Mouse (Mus musculus) MEL (cell line): ENCODE measurements around the gene Adgrf2.

ENCODE experiments used
- CTCF ChIP-seq, 3 experiments: IDR thresholded peaks in 2 of 3; conservative IDR thresholded peaks in 1 of 3; 2 replicates each; pipeline ENCODE4 v1.5.1; 2011 to 2012; ENCODE audit warnings: low read length in 3 of 3, low read depth in 2 of 3, mild to moderate bottlenecking in 2 of 3, improper control_type of control experiment in 1 of 3, inconsistent platforms in 1 of 3, mixed read lengths in 1 of 3, moderate library complexity in 1 of 3; ENCODE audit not compliant: control insufficient read depth in 1 of 3, insufficient read depth in 1 of 3, poor library complexity in 1 of 3, severe bottlenecking in 1 of 3
- ELF1 ChIP-seq: IDR thresholded peaks from 2 replicates; pipeline ENCODE4 v1.6.1; 2014; ENCODE audit warnings: low read depth, mild to moderate bottlenecking, inconsistent platforms, low read length, improper control_type of control experiment, moderate library complexity
- EP300 ChIP-seq, 2 experiments: IDR thresholded peaks; 2 replicates each; pipeline ENCODE4 v1.6.1; 2011; ENCODE audit warnings: improper control_type of control experiment in 2 of 2, low read length in 2 of 2, low read depth in 1 of 2, mild to moderate bottlenecking in 1 of 2
- GATA1 ChIP-seq: IDR thresholded peaks from 2 replicates; pipeline ENCODE4 v1.6.1; 2011; ENCODE audit warnings: low read depth, low read length, improper control_type of control experiment
- HCFC1 ChIP-seq: IDR thresholded peaks from 2 replicates; pipeline ENCODE4 v1.6.1; 2012; ENCODE audit warnings: low read depth, mild to moderate bottlenecking, inconsistent platforms, low read length, improper control_type of control experiment, moderate library complexity
- KAT2A ChIP-seq: conservative IDR thresholded peaks from 2 replicates; pipeline ENCODE4 v1.6.1; 2012; ENCODE audit warnings: low read depth, low read length, improper control_type of control experiment, inconsistent platforms
- MAZ ChIP-seq: IDR thresholded peaks from 2 replicates; pipeline ENCODE4 v1.6.1; 2012; ENCODE audit warnings: low read depth, mild to moderate bottlenecking, inconsistent platforms, low read length, improper control_type of control experiment
- MEF2A ChIP-seq: IDR thresholded peaks from 2 replicates; pipeline ENCODE4 v1.6.1; 2014; ENCODE audit warnings: low read depth, mild to moderate bottlenecking, inconsistent platforms, low read length, improper control_type of control experiment; ENCODE audit not compliant: poor library complexity, insufficient replicate concordance, severe bottlenecking; ENCODE audit errors: extremely low read depth
- MYC ChIP-seq: IDR thresholded peaks from 2 replicates; pipeline ENCODE4 v1.6.1; 2011; ENCODE audit warnings: low read depth, mild to moderate bottlenecking, low read length, improper control_type of control experiment, moderate library complexity
- POLR2A ChIP-seq, 2 experiments: IDR thresholded peaks; 2 replicates each; pipeline ENCODE4 v1.6.1; 2011 to 2012; ENCODE audit warnings: low read length in 2 of 2, mild to moderate bottlenecking in 2 of 2, control low read depth in 1 of 2, improper control_type of control experiment in 1 of 2, low read depth in 1 of 2, moderate library complexity in 1 of 2; ENCODE audit not compliant: control insufficient read depth in 1 of 2, insufficient read depth in 1 of 2, poor library complexity in 1 of 2
- POLR2AphosphoS2 ChIP-seq: IDR thresholded peaks from 2 replicates; pipeline ENCODE4 v1.6.1; 2011; ENCODE audit warnings: low read length, improper control_type of control experiment
- TCF12 ChIP-seq: IDR thresholded peaks from 2 replicates; pipeline ENCODE4 v1.6.1; 2014; ENCODE audit warnings: low read depth, mild to moderate bottlenecking, inconsistent platforms, low read length, improper control_type of control experiment, moderate library complexity
- ZMIZ1 ChIP-seq: IDR thresholded peaks from 2 replicates; pipeline ENCODE4 v1.6.1; 2012; ENCODE audit warnings: low read depth, mild to moderate bottlenecking, inconsistent platforms, low read length, improper control_type of control experiment, moderate library complexity

DNA sequence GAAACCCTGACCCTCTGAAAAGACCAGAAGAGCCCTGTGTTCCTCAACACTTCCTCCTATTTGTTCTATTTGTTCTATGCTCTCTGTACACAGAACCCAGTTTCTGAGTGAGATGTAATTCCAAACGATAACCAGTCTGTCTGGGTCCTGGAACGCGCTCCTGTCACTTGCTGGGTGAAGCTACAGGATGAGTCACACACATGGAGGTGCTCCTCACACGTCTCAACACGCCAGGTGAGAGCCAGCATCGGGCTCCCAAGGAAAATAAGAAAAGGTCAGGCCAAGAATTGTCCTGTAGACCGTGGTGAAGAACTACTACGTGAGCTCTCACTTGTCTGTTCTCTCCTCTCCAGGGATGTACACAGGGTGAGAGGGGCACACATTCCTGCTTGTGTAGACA, 51.4 kb downstream of the Adgrf2 start:
- TF ChIP-seq ZMIZ1 (no peak), GATA1 (no peak), HCFC1 (no peak), TCF12 (no peak), EP300 (IDR thresholded peaks at IDR 0.05; ENCODE audit: low read depth in 1 of 2, low read length in 2 of 2) (no peak), POLR2AphosphoS2 (no peak), CTCF (IDR thresholded peaks at IDR 0.05 in 2 of 3, conservative IDR thresholded peaks at IDR 0.05 in 1 of 3; ENCODE audit: control insufficient read depth in 1 of 3, insufficient read depth in 1 of 3, low read depth in 2 of 3, low read length in 3 of 3, poor library complexity in 1 of 3, severe bottlenecking in 1 of 3) (no peak), POLR2A (IDR thresholded peaks at IDR 0.05; ENCODE audit: control insufficient read depth in 1 of 2, insufficient read depth in 1 of 2, low read depth in 1 of 2, low read length in 2 of 2, poor library complexity in 1 of 2) (no peak), KAT2A (no peak), ELF1 (no peak), MEF2A (no peak), MYC (no peak), MAZ (no peak)
